Mouse (Mus musculus) adrenal gland, postnatal 36 days (tissue): ENCODE data around the gene Nudt12. TPM values are rescaled to one million over a fixed set of nuclear protein-coding genes. Genes with fewer than 3 reads are reported as not detected.

Source experiments
- DNase-seq, 2 experiments: peaks; one replicate each; pipeline ENCODE4 v3.0.0; 2021; ENCODE audit warnings: mixed read lengths in 1 of 2
- long read RNA-seq, 2 experiments: library from polyadenylated mRNA; stranded (forward); transcript quantifications; one replicate each; pipeline ENCODE4 v2.0.0; 2021; ENCODE audit warnings: borderline sequencing depth in 2 of 2
- total RNA-seq, 2 experiments: library from RNA; stranded (reverse); gene quantifications; 2 replicates each; pipeline ENCODE4 v1.2.3; 2021

Gene Nudt12
- total RNA-seq = 10 to 100 TPM; 48.9 to 70.0 TPM
- long read RNA-seq, experiment 1, full-length matches to known transcripts = 20 of 28 reads
- long read RNA-seq, experiment 1, partial matches to known transcripts = 2 of 28 reads
- long read RNA-seq, experiment 1, other reads (novel, unspliced or antisense) = 6 of 28 reads
- long read RNA-seq, experiment 2, full-length matches to known transcripts = 5 of 6 reads
- long read RNA-seq, experiment 2, partial matches to known transcripts = 1 of 6 reads
- long read RNA-seq, experiment 2, other reads (novel, unspliced or antisense) = 0 of 6 reads

GRCm38 (mm10) chr17:59013091-59013459 is at the start of gene Nudt12:
TSS of gene Nudt12 (minus strand) at chr17:59013372.
- peak; percentile 76 to 83 for DNase-seq

GRCm38 (mm10) chr17:59053306-59053705 is 40.1 kb upstream of the Nudt12 start:
- peak in 1 of 2 experiments; percentile 2 for DNase-seq

- DNase-seq = peak; percentile 7 to 29
These were observed 26.6 kb upstream of the Nudt12 start for GRCm38 (mm10) chr17:59039754-59040153.

GRCm38 (mm10) chr17:59033445-59033844 is 20.3 kb upstream of the Nudt12 start:
- no peak for DNase-seq

- DNase-seq = peak; percentile 20 to 41
These were observed 13.2 kb upstream of the Nudt12 start for GRCm38 (mm10) chr17:59026336-59026735.

GRCm38 (mm10) chr17:59024502-59024901 is 11.3 kb upstream of the Nudt12 start:
- peak; percentile 21 to 32 for DNase-seq

GRCm38 (mm10) chr17:59023971-59024370 is 10.8 kb upstream of the Nudt12 start:
- no peak for DNase-seq

- DNase-seq = no peak
These were observed 5.5 kb upstream of the Nudt12 start for GRCm38 (mm10) chr17:59018666-59019065.

- peak; percentile 57 for DNase-seq
These were observed 616 bp downstream of the Nudt12 start for GRCm38 (mm10) chr17:59012421-59013090.

GRCm38 (mm10) chr17:59011546-59012307 is 1.4 kb downstream of the Nudt12 start:
- no peak for DNase-seq

GRCm38 (mm10) chr17:58991275-58991674 is 21.9 kb downstream of the Nudt12 start, which contains the start of gene Pdzph1:
TSS of gene Pdzph1 (minus strand) at chr17:58991375.
- DNase-seq = no peak

GRCm38 (mm10) chr17:58973237-58973636 is 39.9 kb downstream of the Nudt12 start:
- DNase-seq = no peak

GRCm38 (mm10) chr17:58959905-58960304 is 53.3 kb downstream of the Nudt12 start:
- DNase-seq = peak; percentile 76 to 81

GRCm38 (mm10) chr17:58957055-58957454 is 56.1 kb downstream of the Nudt12 start:
- DNase-seq = no peak

Other genes starting within 250 kb of the Nudt12 start
- gene Pdzph1, start 22.0 kb downstream of the Nudt12 start, total RNA-seq = 1 to 10 TPM in 1 of 2 experiments, not detected in 1; 2.2 TPM